Mouse (Mus musculus): ENCODE data around the gene Il5.

Il5 gene

DNA sequence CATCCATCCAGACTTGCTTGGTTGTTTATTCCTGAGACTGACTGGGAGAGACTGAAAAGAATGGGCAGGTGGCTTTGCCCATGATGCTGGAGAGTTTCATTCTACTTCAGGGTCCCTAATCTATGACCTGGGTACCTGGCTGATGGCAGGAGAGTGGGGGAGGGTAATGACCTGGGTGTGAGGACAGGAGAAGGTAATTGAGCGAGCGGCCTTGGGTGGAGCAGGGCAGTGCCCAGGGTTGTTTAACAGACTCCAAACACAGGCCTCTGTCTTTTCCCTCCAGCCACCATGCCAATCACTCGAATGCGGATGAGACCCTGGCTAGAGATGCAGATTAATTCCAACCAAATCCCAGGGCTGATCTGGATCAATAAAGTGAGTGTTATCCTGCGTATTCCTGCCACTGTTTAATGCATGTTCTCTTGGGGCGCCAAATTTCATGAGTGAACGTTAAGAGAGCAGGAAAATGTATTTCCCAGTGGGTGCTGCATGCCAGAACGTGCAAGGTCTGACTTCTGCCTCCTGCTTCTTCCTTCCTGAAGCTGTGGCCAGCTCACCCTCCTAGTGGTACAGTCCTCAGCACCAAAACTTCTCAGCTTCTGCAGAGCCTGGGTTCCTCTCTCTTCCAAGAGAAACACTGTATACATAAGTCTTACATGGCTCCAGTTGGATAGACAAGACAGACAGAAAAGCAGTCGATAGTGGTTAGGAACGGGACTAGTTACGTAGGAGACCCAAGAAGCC lies 50.6 kb downstream of the Il5 start:
- DNase-seq (ENCODE audit: low spot score in 2 of 2): no peak

DNA sequence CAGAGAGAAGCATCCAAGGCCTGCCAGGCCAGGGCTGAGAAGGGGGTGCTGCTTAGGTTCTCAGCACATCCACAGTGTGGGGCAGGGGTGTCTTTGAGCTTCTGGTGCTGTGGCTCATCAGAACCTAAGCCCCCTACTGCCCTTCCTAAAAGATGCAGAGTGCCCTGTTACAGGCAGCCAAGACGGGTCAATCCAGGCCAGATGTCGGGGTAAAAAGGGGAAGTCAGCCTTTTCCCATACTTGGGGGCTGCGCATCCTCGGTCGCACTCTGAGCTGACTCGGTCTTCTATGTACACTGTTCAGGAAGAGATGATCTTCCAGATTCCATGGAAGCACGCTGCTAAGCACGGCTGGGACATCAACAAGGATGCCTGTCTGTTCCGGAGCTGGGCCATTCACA lies 51.9 kb downstream of the Il5 start:
- DNase-seq (ENCODE audit: low spot score in 2 of 2): peak in 1 of 2 experiments; percentile 4

- peak in 1 of 2 experiments; percentile 3 for DNase-seq (ENCODE audit: low spot score in 2 of 2)
These were observed 52.5 kb downstream of the Il5 start, which contains the start of gene Gm17334 for GRCm38 (mm10) chr11:53773087-53773486. Gene Gm17334, minus strand, starts transcription at chr11:53773187.

GRCm38 (mm10) chr11:53773641-53774360 lies 53.2 kb downstream of the Il5 start:
- DNase-seq (ENCODE audit: low spot score in 2 of 2): peak in 1 of 2 experiments; percentile 3

Measured in frontal cortex, postnatal 10 days (tissue).